Mouse (Mus musculus) cerebellum, postnatal 14 days (tissue): Measurements from ENCODE around the gene Lgals12.

ENCODE experiments used
- DNase-seq, 2 experiments: peaks; one replicate each; pipeline ENCODE4 v3.0.0; 2021; ENCODE audit warnings: mixed read lengths in 2 of 2

Lgals12 gene

DNA sequence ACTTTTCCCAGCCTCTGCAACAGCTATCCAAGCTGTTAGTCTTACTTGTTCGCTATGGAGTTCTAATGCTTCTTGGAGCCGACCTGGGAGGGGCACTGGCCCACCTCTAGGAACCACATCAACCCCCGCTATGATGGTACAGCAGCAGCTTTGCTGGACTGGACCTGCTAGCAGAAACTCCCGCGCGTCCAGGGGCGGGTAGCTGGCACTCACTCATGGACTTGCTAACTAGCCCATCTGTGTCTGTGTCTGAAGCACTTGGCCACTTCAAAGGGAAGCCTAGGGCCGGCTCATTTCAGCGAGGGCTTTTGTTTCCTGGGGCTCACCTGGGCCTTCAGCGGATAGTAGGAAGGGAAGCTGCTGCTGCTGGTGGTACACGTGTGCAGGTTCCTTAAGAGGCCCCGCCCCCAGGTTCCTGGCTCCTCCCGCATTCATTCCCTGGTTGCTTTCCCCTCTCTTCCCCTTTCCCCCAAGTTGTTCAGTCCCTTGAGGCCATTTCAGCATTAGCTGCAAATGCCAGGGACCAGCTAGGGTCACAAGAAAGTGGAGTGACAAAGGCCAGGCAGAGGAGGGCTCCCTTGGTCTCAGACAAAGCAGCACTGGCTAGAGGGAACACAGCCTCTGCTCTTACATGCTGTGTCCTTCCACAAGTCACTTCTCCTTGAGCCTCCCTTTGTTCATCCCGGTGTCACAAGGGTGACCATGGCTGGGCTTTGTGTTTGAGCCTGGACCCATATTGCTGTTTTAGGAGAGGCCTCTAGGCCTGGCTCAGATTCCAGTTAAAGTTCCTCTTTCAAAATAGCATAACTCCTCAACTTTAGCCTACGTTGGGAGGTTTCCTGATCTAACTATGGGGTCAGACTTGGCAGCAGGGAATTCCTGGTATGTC, at the start of gene Lgals12:
Gene Lgals12 (minus strand): TSS at position 393 of the 889 bp plus-strand sequence.
- DNase-seq, result peak; percentile 61

DNA sequence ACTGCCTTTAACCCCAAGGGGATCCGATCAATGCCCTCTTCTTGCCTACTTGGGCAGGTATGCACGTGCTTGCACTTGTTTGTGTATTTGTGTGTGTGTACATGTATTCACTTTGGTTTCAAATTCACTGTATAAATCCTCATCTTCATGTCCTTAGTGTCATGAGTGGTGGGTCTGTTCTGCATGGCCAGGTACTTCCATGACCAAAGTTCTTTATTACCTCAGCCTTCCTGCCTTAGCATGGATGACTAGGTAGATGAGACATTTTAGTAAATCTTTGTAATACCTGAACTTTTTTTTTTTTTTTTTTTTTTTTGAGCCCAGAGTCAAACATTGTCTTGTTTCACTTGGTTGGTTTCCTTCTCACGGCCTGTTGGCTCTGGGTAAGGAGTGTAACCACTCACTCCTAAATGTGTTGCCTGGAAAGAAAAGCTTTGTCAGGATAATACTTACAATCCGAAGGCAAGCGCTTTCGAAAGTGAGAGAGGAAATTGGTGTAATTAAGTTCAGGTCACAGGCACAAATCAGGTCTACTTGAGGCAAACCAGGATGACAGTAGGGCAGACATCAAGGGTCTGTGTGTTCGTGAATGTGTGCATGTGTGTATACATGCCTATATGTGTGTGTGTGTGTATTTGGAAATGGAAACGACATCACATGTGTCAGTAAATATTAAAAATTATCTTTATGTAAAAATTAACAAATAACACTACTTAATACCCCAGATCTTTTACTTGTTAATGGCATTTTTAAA, 42.1 kb upstream of the Lgals12 start:
- no peak for DNase-seq

DNA sequence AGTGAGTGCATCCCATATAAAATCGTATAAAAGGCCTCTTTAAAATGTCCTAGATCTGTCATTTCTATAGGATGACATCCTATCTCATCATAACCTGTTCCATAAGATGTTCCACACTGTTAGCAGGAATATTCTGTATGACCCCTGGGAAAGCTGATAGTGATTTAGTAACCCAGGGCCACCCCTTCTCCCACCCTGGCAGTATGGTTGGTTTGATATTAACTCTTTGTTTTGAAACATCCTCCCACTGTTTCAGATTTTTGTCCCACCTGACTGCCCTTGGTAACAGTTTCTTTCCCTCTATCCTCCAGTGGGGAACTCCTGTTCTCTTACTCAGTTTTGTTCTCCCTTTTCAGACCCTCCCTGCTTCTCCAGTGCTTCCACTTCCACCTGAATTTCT, 26.8 kb upstream of the Lgals12 start:
- DNase-seq, result no peak

DNA sequence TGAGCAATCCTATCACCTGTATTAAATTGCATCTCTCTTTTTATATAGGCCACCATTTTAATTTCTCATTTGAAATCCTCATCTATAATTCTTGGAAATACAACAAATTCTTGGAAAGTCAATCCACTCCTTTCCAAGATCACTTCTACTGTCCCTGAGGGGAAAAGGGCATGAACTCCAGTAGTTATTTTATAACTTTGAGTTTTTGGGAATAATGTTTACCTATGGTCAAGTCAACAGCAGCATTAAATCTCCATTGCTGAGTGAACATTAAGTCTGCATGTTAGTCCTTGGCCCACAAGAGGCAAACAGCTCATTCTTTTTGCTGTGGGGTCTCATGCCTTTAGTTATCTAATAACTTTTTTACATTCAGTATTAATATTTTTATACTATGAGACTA, 26.0 kb upstream of the Lgals12 start:
- DNase-seq, result no peak

DNA sequence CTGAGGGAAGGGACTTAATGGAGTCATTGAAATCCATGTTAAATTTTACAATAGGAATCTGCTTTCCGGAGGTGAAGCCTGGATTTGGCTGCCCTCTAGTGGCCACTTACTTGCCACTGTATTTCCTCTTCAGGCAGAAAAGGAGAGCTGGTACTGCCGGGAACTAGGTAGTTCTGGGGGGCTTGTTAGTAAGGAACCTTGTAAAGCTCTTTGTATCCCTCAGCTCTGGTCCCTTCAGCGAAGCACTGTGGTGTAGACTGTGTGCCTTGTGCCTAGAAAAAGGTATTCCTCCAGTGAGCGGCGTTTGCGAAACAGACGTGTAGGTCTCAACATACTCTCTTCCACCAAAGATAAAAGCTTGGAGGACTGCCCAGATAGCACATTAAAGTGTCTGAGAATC, 10.7 kb upstream of the Lgals12 start:
- peak; percentile 83 to 86 for DNase-seq

DNA sequence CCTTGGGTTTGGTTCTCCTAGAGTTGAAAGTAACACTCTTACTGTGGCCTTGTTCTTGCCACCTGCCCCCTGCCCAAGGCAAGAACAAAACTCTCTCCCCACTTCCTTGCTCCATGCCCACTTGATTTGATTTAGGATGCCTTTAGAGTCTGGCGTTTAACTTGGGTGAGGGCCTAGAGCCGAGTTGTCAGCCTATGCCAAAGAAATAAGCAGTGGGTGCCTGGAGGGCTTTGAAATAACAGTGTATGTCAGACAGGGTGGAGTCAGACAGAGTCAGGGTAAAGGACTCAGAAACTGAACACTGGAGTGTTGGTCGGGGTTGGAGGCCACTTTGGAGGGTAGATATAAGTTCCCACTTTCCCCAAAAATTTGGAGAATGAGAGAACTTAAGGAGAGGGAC, 10.1 kb upstream of the Lgals12 start:
- no peak for DNase-seq

DNA sequence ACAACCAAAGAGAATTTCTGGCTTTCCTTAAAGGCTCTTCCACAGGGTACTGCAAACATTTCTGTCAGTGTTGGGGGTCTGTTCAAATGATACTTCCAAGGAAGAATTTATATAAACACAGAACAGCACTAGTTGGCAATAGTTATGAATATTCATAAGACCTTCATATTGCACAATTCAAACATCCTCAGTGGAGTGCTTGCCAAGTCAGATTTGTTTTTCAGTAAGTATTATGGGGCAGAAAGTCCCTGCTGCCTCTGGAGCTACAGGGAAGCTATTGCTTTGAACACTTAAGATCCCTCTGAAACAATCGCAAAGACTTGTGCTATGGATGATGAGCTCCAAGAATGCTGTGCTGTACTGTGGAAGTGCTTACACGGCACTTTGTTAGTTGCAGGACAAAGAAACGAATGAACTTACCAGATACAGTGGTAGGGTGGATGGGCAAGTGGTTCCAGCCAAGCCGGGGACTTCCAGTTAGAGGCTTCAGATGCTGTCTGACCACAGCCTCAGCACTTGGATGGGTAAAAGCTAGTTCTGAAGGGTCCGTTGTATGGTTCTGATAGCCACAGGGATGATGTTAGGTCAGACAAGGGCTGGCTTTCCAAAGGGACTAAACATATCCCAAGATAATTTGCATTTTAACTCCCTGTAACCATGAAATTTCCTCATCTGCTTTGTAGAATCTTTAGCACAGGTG, 9.4 kb upstream of the Lgals12 start:
- no peak for DNase-seq

DNA sequence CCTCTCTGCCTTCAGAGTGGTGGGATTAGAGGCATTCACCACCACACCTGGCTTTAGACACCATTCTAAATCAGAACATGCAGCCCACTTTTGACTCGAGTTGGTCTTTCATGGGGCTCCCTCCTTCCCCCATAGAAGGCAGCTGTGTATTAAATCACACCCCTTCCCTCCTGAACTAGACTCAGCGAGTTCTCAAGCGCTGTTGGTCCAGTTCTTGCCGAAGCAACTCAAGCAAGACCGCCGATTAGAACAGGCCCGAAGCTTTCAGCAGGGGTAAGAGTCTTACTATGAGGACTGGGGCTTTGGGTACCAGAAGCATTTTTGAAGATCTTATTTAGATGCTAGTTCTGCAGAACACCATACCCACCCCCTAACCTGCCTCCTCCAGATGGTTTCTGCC, 6.2 kb upstream of the Lgals12 start:
- DNase-seq, result no peak

DNA sequence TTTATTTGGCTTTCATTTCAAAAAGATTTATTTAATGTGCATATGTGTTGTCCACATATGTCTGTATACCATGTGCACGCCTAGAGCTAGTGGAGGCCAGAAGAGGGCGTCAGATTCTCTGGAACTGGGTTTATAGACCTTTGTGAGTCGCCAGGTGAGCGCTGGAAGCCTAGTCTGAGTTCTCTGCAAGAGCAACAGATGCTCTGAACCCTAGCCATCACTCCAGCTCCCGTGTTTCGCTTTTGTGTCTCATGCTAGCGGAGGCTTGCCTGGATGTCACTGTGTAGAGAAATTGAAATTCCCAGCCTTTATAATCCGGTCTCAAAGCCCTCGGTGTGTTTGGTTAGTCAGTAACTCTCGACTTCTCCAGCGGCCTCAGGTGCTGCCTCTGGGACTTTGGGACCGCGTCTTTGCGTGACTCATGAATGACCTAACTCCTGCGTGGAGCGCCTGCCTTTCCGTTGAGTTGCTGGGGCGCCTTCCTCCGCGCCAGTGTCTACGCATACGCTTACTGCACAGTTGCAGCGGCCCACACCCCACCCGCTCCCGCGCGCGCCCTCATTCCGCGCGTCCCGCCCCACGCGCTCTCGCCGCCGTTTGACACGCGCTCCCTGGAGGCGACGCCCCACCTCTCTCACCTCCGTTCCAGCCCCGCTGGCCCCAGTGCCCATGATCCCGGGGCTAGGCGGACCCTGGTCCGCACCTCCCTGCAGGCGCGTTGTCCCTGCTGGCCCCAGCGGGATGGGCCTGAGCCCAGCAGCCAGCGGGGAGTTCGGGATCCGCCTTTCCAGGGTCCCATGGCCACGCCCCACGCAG, 5.2 kb upstream of the Lgals12 start, which contains the start of gene Hrasls5:
Gene Hrasls5 (plus strand): TSS at position 600 of the 816 bp plus-strand sequence.
- DNase-seq, result peak in 1 of 2 experiments; percentile 16

DNA sequence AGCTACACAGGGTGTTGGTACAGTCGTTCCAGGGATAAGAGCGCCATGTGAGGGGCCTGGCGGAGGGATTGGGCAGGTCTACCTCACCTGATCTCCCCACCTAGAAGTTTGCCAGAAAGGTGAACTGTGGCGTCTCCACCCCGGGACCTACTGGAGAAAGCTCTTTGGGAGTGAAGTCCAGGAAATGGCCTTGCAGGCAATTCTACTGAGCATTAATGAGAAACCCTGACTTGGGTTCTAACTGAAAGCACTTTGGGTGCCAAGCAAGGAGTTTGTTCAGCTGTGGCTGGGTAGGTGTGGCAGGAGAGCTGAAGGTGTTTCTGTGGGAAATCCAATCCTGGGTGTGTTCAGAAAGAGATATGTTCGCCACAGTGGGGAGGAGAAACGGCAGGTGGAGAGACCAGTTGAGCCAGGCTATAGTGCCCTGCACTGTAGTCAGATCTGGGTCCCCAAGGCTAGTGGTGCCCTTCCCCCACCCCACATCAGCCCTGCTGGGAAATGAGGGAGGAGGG, 753 bp upstream of the Lgals12 start:
- DNase-seq, result no peak

DNA sequence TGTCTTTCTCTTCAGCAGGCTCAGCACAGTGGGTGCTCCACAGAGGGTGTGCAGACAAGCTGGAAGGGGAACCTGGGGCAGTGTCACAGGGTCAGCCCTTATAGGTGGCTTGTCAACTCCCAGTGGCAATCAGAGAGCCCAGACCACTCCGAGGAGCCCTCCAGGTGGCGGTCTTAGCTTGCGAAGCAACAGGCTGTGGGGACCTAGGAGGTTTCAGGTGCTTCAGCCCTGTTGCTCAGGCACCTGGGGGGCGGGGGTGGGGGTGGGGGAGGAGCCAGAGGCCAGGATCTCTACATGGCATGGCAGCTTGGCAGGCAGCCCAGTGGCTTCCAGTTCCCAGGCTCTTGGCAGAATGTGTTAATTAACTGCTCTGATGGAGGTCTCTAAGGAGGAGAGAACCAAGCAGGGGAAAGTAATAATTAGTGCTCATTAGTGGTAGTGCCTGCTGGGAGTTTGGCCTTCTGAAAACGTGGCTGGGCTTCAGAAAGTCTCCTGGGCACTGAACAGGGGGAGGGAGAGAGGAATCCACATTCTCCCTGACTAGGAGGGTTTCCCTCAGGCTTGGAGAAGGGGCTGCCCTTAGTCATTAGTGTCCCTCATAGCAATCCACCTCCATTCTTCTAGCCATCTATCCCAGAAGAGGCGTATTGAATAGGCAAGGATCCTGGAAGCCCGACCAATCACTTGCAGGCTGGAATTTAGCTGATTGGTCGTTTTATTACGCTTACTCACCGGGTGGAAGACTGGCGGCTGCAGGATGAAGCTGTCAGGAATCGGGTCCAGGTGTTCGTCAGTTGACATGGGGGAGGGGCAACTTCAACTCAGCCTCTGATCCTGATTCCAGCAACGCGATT, 836 bp downstream of the Lgals12 start:
- DNase-seq, result peak; percentile 79 to 82

DNA sequence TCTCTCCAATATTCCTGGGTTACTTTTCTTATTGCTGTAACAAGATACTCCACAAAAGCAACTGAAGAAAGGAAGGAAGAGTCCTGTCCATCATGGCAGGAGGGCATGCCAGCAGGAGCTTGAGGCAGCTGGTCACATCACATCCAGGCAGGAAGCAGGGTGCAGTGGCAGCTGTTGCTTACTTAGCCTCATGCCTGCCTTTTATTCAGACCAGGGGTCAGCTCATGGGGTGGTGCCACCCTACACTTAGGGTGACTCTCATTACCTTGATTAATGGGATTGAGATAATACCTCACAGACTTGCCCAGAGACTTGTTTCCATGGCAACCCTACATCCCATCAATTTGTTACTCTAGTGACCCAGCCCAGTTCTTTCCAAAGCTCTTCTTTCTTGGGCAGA, 2.0 kb downstream of the Lgals12 start:
- no peak for DNase-seq

DNA sequence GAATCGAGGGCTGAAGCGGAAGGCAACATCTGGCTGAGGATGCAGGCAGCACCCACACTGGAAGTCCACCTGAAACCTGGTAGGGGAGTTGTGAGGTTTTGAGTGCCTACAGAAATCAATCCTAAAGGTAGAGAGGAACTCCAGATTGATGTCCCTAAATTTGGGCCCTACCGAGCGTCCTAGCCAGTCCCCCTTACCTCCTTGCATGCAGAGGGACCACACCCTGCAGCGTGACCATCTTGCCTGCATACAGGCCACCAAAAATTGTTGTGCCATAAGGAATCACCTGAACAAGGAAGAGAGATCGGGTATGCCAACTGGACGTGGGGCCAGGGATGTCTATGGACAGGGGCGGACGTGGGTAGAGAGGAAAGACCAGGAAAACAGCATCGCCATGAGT, 2.9 kb downstream of the Lgals12 start:
- no peak for DNase-seq

DNA sequence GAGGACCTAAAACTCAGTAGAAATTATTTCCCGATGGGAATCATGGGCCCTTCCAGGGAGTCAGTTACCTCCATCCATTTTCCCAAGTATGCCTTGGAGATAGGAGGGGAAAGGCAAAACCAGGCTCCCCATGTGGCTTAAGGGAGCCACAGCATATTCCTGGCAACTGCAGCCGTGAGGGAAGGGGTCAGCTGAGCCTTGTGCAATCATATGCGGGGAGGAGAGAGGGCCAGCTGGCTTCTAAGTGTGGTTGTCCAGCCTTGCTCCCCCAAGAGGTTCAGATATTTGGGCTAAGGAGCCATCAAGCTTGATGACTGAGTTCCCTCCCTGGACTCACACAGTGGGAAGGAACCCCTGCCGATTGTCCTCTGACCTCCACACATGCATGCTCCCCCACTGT, 5.4 kb downstream of the Lgals12 start:
- peak in 1 of 2 experiments; percentile 9 for DNase-seq

DNA sequence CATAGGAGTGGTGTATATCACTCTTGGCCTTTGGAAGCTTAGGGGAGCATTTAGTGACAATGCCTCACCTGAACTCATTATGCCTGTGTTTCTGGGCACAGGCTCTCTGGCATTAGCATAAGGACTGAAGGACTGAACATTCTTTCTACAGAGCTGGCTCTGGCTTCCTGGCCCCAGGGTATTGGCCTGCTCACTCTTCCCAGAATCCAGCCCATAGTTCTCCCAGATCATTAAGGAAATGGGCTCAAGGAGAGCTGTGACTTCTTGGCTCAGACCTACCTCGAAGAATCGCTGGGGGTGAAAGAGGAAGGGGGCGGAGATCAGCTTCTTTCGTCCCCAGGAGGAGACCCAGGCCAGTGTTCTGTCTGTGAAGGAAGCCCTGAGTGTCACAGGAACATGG, 8.5 kb downstream of the Lgals12 start:
- DNase-seq, result no peak

DNA sequence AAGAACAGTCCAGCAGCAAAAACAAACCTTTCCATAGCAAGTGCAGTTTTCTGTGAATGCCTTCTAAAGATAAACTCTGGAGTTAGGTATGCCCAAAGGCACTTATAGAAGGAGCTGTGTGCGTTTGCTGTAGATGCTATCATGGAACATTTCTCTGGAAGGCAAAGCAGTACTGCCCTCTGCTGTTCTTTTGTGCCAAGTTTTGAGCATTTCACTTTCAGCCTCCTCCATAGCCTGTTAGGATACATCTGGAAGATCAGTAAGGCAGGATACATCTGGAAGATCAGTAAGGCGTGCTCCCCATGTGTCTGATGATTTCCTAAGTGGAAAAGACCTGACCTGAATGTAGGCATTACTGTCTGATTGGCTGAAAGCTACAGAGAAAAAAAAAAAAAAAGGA, 11.5 kb downstream of the Lgals12 start:
- peak in 1 of 2 experiments; percentile 26 for DNase-seq

DNA sequence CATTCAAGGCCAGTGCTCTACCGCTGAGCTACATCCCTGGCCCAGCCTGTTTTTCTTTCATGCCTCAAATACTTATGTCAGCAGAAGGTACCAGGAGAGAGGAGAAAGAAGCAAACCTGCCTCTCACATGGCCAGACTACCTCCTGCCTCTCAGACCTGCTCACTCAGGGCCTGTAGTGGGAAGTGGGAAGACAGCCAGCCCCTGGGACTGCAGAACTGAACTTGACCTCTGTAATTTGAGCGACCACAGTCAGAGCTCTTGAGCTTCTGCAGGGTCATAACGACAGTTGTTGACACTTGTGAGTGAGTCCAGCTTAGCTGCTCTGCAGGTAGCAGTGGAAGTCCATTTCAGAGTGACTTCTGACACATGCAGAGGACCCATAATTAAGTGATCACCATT, 15.0 kb downstream of the Lgals12 start:
- DNase-seq, result no peak

DNA sequence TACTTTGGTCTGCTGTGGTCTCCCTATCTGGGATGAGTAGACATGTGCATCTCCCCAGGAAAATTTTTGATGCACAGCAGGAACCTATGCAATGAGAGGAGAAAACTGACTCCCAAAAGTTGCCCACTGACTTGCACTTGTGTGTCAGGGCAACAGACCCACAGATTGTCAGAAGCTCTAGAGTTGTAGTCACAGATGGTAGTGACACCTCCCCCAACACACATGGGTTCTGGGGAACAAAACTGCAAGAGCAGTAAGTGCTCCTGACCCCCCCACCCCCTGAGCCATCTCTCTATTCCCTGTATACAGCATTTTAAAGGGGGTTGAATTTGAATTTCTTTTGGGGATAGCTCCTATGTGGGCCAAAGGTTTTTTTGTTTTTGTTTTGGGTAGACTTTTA, 16.2 kb downstream of the Lgals12 start:
- no peak for DNase-seq

DNA sequence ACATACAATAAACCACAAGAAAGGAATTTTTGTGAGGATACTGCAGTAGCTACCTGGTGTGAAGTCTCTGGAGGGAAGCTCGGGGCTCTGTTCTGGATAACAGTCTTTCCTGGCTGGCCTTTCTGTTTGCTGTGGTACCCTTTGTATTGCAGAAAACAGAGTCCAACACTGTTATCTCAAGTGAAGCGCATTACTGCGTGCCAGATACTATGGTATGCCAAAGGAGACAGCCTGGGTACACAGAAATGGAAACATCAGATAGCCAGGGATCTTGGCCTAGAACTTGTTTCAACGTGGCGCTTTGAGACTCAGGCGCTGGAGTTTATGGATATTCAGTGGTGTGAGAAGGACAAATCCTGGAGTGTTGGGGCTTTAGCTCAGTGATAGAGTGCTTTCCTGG, 21.2 kb downstream of the Lgals12 start:
- DNase-seq, result no peak

DNA sequence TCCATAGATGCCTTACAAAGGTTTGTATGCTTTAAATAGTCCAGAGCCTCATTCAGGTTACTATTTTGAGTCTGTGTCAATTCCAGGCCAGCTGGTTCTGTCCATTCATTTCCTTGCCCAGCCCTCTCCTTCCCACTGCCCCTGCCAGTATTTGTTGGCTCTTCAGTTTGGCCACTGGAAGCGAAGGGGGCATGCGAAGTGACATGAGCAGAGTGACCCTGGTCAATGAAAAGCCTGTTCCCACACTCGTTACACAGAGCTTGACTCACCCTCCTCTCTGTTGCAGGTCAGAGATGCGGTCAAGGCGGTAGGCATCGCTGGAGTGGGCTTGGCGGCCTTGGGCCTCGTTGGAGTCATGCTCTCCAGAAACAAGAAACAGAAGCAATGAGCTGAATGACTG, 21.7 kb downstream of the Lgals12 start:
- DNase-seq, result peak; percentile 16 to 18

DNA sequence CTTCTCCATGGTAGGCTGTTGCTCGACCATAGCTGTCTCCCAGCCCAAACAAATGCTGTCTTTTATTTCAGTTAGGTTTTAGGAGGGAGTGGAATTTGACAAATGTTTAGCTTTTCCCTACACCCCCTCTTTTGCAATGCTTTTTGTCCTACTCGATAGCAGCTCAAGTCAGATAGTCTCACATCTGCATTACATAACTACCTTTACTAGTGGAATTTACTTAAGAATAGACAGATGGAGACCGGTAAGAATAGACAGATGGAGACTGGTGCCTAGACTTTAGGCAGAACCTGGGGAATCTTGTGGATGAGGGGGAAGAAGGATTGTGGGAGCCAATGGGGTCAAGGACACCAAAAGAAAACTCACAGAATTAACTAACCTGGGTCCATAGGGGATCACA, 23.4 kb downstream of the Lgals12 start:
- DNase-seq, result no peak
